Mouse (Mus musculus) left cerebral cortex, postnatal 36 days (tissue): Measurements from ENCODE around the gene Igfbp1. TPM values are rescaled to one million over a fixed set of nuclear protein-coding genes. Genes with fewer than 3 reads are reported as not detected.

Experiments
- DNase-seq, 2 experiments: peaks; one replicate each; pipeline ENCODE4 v3.0.0; 2021 to 2022; ENCODE audit warnings: low spot score in 2 of 2, mixed read lengths in 1 of 2
- intact Hi-C: fragments of 180-260 bp; cut with DNase I; formaldehyde crosslinking; loops from one replicate; pipeline ENCODE4 v1.15.1; 2025
- total RNA-seq, 2 experiments: library from RNA; stranded (reverse); gene quantifications; 2 replicates each; pipeline ENCODE4 v1.2.3; 2021

Gene Igfbp1
- total RNA-seq, result not detected

- intact Hi-C loops, result loop anchor here (5.0 kb wide), 1 partner anchor 540 kb away; the partner anchor contains the start of gene Ramp3
- DNase-seq, result no peak
Observed at GRCm38 (mm10) chr11:7197491-7197941, at the start of gene Igfbp1. Gene Igfbp1 (plus strand): TSS chr11:7197782.

GRCm38 (mm10) chr11:7147945-7148344 lies 49.6 kb upstream of the Igfbp1 start:
- intact Hi-C loops, result loop anchor here (10.0 kb wide), 1 partner anchor 383 kb away; no protein-coding TSS in a partner anchor
- no peak for DNase-seq

- no peak for DNase-seq
- intact Hi-C loops, result loop anchor here (10.0 kb wide), 1 partner anchor 385 kb away; no protein-coding TSS in a partner anchor
Observed at GRCm38 (mm10) chr11:7149471-7149870, 48.1 kb upstream of the Igfbp1 start.

GRCm38 (mm10) chr11:7150511-7150910 lies 47.1 kb upstream of the Igfbp1 start:
- no peak for DNase-seq
- intact Hi-C loops, result no loop called here

GRCm38 (mm10) chr11:7152371-7152770 lies 45.2 kb upstream of the Igfbp1 start:
- intact Hi-C loops, result no loop called here
- DNase-seq, result no peak

GRCm38 (mm10) chr11:7153081-7153480 lies 44.5 kb upstream of the Igfbp1 start:
- intact Hi-C loops, result no loop called here
- DNase-seq, result no peak

GRCm38 (mm10) chr11:7156427-7156826 lies 41.2 kb upstream of the Igfbp1 start:
- intact Hi-C loops, result no loop called here
- no peak for DNase-seq

GRCm38 (mm10) chr11:7158196-7158595 lies 39.4 kb upstream of the Igfbp1 start:
- intact Hi-C loops, result no loop called here
- DNase-seq, result no peak

- DNase-seq, result no peak
- intact Hi-C loops, result loop anchor here (5.0 kb wide), 1 partner anchor 503 kb away; the partner anchor contains the start of gene Ramp3
Observed at GRCm38 (mm10) chr11:7160146-7160545, 37.4 kb upstream of the Igfbp1 start.

GRCm38 (mm10) chr11:7160637-7161101 lies 36.9 kb upstream of the Igfbp1 start:
- DNase-seq, result no peak
- intact Hi-C loops, result loop anchor here (5.0 kb wide), 1 partner anchor 503 kb away; the partner anchor contains the start of gene Ramp3

- no peak for DNase-seq
- intact Hi-C loops, result loop anchor here (5.0 kb wide), 1 partner anchor 504 kb away; the partner anchor contains the start of gene Ramp3
Observed at GRCm38 (mm10) chr11:7161502-7162174, 35.9 kb upstream of the Igfbp1 start.

- intact Hi-C loops, result loop anchor here (5.0 kb wide), 1 partner anchor 507 kb away; the partner anchor contains the start of gene Ramp3
- DNase-seq, result no peak
Observed at GRCm38 (mm10) chr11:7164416-7164815, 33.2 kb upstream of the Igfbp1 start.

- intact Hi-C loops, result no loop called here
- no peak for DNase-seq
Observed at GRCm38 (mm10) chr11:7169645-7170044, 27.9 kb upstream of the Igfbp1 start.

- no peak for DNase-seq
- intact Hi-C loops, result no loop called here
Observed at GRCm38 (mm10) chr11:7173664-7174063, 23.9 kb upstream of the Igfbp1 start.

GRCm38 (mm10) chr11:7178724-7179123 lies 18.9 kb upstream of the Igfbp1 start:
- DNase-seq, result no peak
- intact Hi-C loops, result no loop called here

- no peak for DNase-seq
- intact Hi-C loops, result no loop called here
Observed at GRCm38 (mm10) chr11:7179276-7179675, 18.3 kb upstream of the Igfbp1 start.

GRCm38 (mm10) chr11:7182409-7183042 lies 15.1 kb upstream of the Igfbp1 start:
- intact Hi-C loops, result no loop called here

GRCm38 (mm10) chr11:7184420-7184819 lies 13.2 kb upstream of the Igfbp1 start:
- intact Hi-C loops, result no loop called here
- DNase-seq, result no peak

More at GRCm38 (mm10) chr11:7182409-7183042, 15.1 kb upstream of the Igfbp1 start:
- DNase-seq, result no peak

- no peak for DNase-seq
- intact Hi-C loops, result no loop called here
Observed at GRCm38 (mm10) chr11:7187472-7187871, 10.1 kb upstream of the Igfbp1 start.

GRCm38 (mm10) chr11:7188469-7188868 lies 9.1 kb upstream of the Igfbp1 start, which contains the start of gene Gm11985:
Gene Gm11985 (minus strand): TSS chr11:7188569.
- no peak for DNase-seq
- intact Hi-C loops, result no loop called here
